Mouse (Mus musculus) neural tube, embryonic 14.5 days (tissue): ENCODE results near the gene Ranbp6. TPM values are rescaled to one million over a fixed set of nuclear protein-coding genes. Genes with fewer than 3 reads are reported as not detected.

Experiments used
- ATAC-seq: fragments of 200-750 bp; cut with Nextera tagmentation; 2 replicates; pipeline ENCODE4 v1.8.0; 2017; ENCODE audit warnings: low read depth, mild to moderate bottlenecking, moderate TSS enrichment, moderate library complexity
- H3K27ac ChIP-seq: fragments of 300-500 bp; sonication (generic); 2 replicates; pipeline ENCODE4 v1.5.1; 2014; ENCODE audit warnings: low read depth, mild to moderate bottlenecking, control low read depth, low read length, moderate library complexity, mixed read lengths
- H3K27me3 ChIP-seq: fragments of 300-500 bp; sonication (generic); 2 replicates; pipeline ENCODE4 v1.6.1; 2014; ENCODE audit warnings: low read length; ENCODE audit not compliant: control insufficient read depth, insufficient read depth
- H3K36me3 ChIP-seq: fragments of 300-500 bp; sonication (generic); 2 replicates; pipeline ENCODE4 v1.6.1; 2014; ENCODE audit warnings: low read length, mixed read lengths; ENCODE audit not compliant: control insufficient read depth, insufficient read depth
- H3K4me1 ChIP-seq: fragments of 300-500 bp; sonication (generic); 2 replicates; pipeline ENCODE4 v1.6.1; 2014; ENCODE audit warnings: low read length; ENCODE audit not compliant: control insufficient read depth, insufficient read depth
- H3K4me2 ChIP-seq: fragments of 300-500 bp; sonication (generic); 2 replicates; pipeline ENCODE4 v1.6.1; 2014; ENCODE audit warnings: mild to moderate bottlenecking, low read depth, low read length, control low read depth
- H3K4me3 ChIP-seq: fragments of 300-500 bp; sonication (generic); 2 replicates; pipeline ENCODE4 v1.5.1; 2014; ENCODE audit warnings: low read depth, low read length, control low read depth, mixed read lengths
- H3K9ac ChIP-seq: fragments of 300-500 bp; sonication (generic); replicated peaks from 2 replicates; pipeline ENCODE4 v1.6.1; 2014; ENCODE audit warnings: low read depth, mild to moderate bottlenecking, control low read depth, low read length, mixed read lengths
- H3K9me3 ChIP-seq: fragments of 300-500 bp; sonication (generic); 2 replicates; pipeline ENCODE4 v1.6.1; 2016; ENCODE audit warnings: low read length; ENCODE audit not compliant: control insufficient read depth
- WGBS: fragments of 180-500 bp; shearing (Covaris S2); extraction: QIAGEN DNeasy Blood & Tissue Kit; methylation state at CpG from one replicate; pipeline ENCODE4 v1.1.7; 2014; 5-methylcytosine and 5-hydroxymethylcytosine counted together
- polyA plus RNA-seq: library from polyadenylated mRNA; unstranded; fragments of >200 nt; fragmentation: Nextera tagmentation; extraction: Ambion mirVana; gene quantifications from 2 replicates; pipeline ENCODE4 v1.2.1, GENCODE M21; 2014

The Ranbp6 gene
- polyA plus RNA-seq, 1 experiment from 2014 or later: 62.9 TPM

DNA sequence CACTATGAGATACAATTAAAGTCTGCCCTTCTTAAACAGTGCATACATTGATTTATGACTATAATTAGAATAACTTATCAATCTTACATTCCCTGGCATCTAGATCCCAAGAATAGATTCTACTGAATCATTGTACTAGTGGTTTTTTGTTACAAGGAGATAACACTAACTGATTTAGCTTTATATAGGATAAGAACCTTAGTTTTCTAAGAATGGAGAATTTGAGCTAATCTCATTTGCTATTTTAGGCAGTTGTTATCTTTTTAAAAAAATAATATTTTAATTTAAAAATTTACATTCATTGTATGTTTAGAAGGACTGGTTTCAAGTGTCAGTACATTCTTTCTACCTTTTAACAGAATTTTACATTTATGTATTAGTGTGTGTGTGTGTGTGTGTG, 24.8 kb downstream of the Ranbp6 start:
- no peaks in the 10 kb centered on the region for H3K36me3 ChIP-seq
- no peaks in the 10 kb centered on the region for H3K4me1 ChIP-seq
- no peaks in the 10 kb centered on the region for H3K9me3 ChIP-seq
- no peak overlapping the region for H3K27ac ChIP-seq
- no peak overlapping the region for H3K4me3 ChIP-seq
- H3K9ac ChIP-seq: no peak overlapping the region
- H3K4me2 ChIP-seq: no peak overlapping the region
- no peak for ATAC-seq
- no peaks in the 10 kb centered on the region for H3K27me3 ChIP-seq

DNA sequence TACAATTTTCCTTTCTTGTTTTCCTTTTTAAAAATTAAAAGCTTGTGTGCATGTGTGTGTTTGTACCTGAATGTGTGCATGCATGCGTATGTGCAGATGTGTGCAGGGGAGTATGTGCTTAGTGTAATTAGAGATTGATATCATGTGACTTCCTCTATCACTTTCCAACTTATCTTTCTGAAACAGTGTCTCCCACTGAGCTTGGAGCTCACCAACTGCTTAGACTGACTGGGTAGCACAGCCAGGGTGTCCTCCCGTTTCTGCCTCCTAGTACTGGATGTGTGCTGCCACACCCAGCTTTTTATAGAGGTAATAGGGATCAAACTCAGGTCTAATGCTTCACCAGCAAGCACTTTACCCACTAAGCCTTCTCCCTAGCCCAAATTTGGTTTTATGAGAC, 29.9 kb downstream of the Ranbp6 start:
- H3K4me3 ChIP-seq: no peak overlapping the region
- no peak overlapping the region for H3K4me2 ChIP-seq
- no peaks in the 10 kb centered on the region for H3K9me3 ChIP-seq
- no peaks in the 10 kb centered on the region for H3K27me3 ChIP-seq
- no peak for ATAC-seq
- H3K9ac ChIP-seq: no peak overlapping the region
- no peak overlapping the region for H3K27ac ChIP-seq
- H3K4me1 ChIP-seq: no peaks in the 10 kb centered on the region
- H3K36me3 ChIP-seq: no peaks in the 10 kb centered on the region
- 83% methylated on average over 2 of the region's 2 CpGs for WGBS

Other genes with a start within 250 kb of the Ranbp6 start
- gene Ermp1, start 164.6 kb downstream of the Ranbp6 start, polyA plus RNA-seq: 9.9 and 12.1 TPM in 2 replicates
- gene Mlana, start 115.2 kb downstream of the Ranbp6 start, polyA plus RNA-seq: not detected in 2 replicates
- gene 9930021J03Rik, start 7.0 kb downstream of the Ranbp6 start, polyA plus RNA-seq: 10.9 and 12.1 TPM in 2 replicates
- 0.74 and 1.8 TPM in 2 replicates for gene Il33, start 112.1 kb upstream of the Ranbp6 start, polyA plus RNA-seq
- gene Trpd52l3, start 190.8 kb upstream of the Ranbp6 start, polyA plus RNA-seq: not detected in 2 replicates
- 53.3 and 64.4 TPM in 2 replicates for gene Uhrf2, start 217.5 kb upstream of the Ranbp6 start, polyA plus RNA-seq